Mouse (Mus musculus) bone marrow, adult 2 months (tissue): Measurements from ENCODE around the gene Tat.

Experiments used
- CTCF ChIP-seq: fragments of 200-500 bp; IDR thresholded peaks from 2 replicates; pipeline ENCODE4 v1.5.1; 2011; ENCODE audit warnings: low read length, control low read depth; ENCODE audit not compliant: control insufficient read depth, insufficient read depth
- POLR2A ChIP-seq: fragments of 200-500 bp; IDR thresholded peaks from 2 replicates; pipeline ENCODE4 v1.6.1; 2011; ENCODE audit warnings: low read depth, mild to moderate bottlenecking, control low read depth, low read length, borderline replicate concordance; ENCODE audit not compliant: control insufficient read depth

DNA sequence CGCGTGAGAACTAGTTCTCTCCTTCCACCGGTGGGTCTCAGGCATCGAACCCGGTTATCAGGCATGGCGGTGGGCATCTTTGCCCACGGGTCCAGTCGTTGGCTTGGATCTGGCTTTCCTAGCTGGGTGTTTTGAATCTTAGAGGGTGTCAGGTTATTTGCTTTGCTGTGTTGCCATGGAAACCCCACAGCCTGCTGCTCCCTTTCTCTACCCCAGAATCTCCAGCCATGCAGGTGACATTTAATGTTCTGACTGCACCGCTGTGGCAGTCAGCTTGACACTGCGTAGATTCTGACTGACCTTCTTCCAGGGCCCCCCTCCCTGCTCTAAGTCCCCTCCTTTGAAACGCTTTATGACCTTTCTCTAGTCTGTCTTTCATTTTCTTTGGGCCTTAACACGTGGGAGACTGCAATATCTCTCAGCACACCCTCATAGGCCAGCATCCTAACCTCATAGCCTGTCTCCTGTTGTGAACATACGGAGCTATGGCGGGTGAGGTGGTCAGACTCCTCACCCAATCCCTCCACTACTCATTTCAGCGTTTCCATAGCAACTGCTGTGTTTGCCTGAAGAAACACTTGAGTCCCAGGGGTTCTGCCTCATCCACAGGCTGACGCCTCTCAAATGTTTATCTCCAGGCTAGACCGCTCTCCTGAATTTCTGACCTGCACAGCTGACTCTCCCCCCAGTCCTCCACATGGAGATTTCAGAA is 16.2 kb downstream of the Tat start:
- TF ChIP-seq CTCF: no peak
- no peak for TF ChIP-seq POLR2A
